Mouse (Mus musculus) liver, postnatal 0 days (tissue): ENCODE data around the gene Hhipl1. TPM values are rescaled to one million over a fixed set of nuclear protein-coding genes. Genes with fewer than 3 reads are reported as not detected.

Source experiments
- ATAC-seq: fragments of 200-750 bp; cut with Nextera tagmentation; 2 replicates; pipeline ENCODE4 v1.8.0; 2017; ENCODE audit warnings: mild to moderate bottlenecking, moderate library complexity
- DNase-seq: peaks from one replicate; pipeline ENCODE4 v3.0.0-alpha.2; 2016
- H3K27ac ChIP-seq: fragments of 300-500 bp; sonication (generic); 2 replicates; pipeline ENCODE4 v1.5.1; 2014; ENCODE audit warnings: antibody characterized with exemption, moderate library complexity, mild to moderate bottlenecking, low read depth
- H3K27me3 ChIP-seq: fragments of 300-500 bp; sonication (generic); 2 replicates; pipeline ENCODE4 v1.6.1; 2014; ENCODE audit warnings: low read length, control low read depth, mixed read lengths; ENCODE audit not compliant: insufficient read depth
- H3K36me3 ChIP-seq: fragments of 300-500 bp; sonication (generic); replicated peaks from 2 replicates; pipeline ENCODE4 v1.6.1; 2014; ENCODE audit warnings: mild to moderate bottlenecking, control low read depth, low read length, moderate library complexity, mixed read lengths; ENCODE audit not compliant: insufficient read depth
- H3K4me1 ChIP-seq: fragments of 300-500 bp; sonication (generic); 2 replicates; pipeline ENCODE4 v1.6.1; 2014; ENCODE audit warnings: antibody characterized with exemption, mild to moderate bottlenecking, control low read depth; ENCODE audit not compliant: insufficient read depth
- H3K4me2 ChIP-seq: fragments of 300-500 bp; sonication (generic); 2 replicates; pipeline ENCODE4 v1.6.1; 2014; ENCODE audit warnings: low read depth, mild to moderate bottlenecking, low read length, moderate library complexity, mixed read lengths
- H3K4me3 ChIP-seq: fragments of 300-500 bp; sonication (generic); 2 replicates; pipeline ENCODE4 v1.5.1; 2014; ENCODE audit warnings: low read depth, low read length
- H3K9ac ChIP-seq: fragments of 300-500 bp; sonication (generic); replicated peaks from 2 replicates; pipeline ENCODE4 v1.6.1; 2014; ENCODE audit warnings: mild to moderate bottlenecking, moderate library complexity
- H3K9me3 ChIP-seq: fragments of 300-500 bp; sonication (generic); 2 replicates; pipeline ENCODE4 v1.6.1; 2016; ENCODE audit warnings: mild to moderate bottlenecking, control low read depth, low read length, mixed read lengths
- CTCF ChIP-seq: sonication (generic); IDR thresholded peaks from 2 replicates; pipeline ENCODE4 v1.5.1; 2016; ENCODE audit warnings: antibody characterized with exemption, low read depth
- EP300 ChIP-seq: IDR thresholded peaks from 2 replicates; pipeline ENCODE4 v1.6.1; 2016; ENCODE audit warnings: antibody characterized with exemption, low read depth, mild to moderate bottlenecking
- WGBS: fragments of 180-500 bp; shearing (Covaris S2); extraction: QIAGEN DNeasy Blood & Tissue Kit; methylation state at CpG from one replicate; pipeline ENCODE4 v1.1.7; 2014; ENCODE audit not compliant: insufficient replicate concordance; 5-methylcytosine and 5-hydroxymethylcytosine counted together
- polyA plus RNA-seq: library from polyadenylated mRNA; unstranded; fragments of >200 nt; fragmentation: Nextera tagmentation; extraction: Ambion mirVana; gene quantifications from 2 replicates; pipeline ENCODE4 v1.2.1, GENCODE M21; 2015

Gene Hhipl1
- 0.02 TPM in 1 of 2 replicates, not detected in the other for polyA plus RNA-seq

GRCm38 (mm10) chr12:108305812-108306794, at the start of gene Hhipl1:
Hhipl1 (plus strand) TSS chr12:108306270.
- H3K27ac ChIP-seq = no peak within 1 kb of the TSS
- H3K36me3 ChIP-seq = no peaks in the 10 kb centered on the region
- no peaks in the 10 kb centered on the region for H3K9me3 ChIP-seq
- ATAC-seq (peak; percentile 33; the same call in 1 of the 2 replicates), DNase-seq (no peak)
- H3K4me1 ChIP-seq = peaks cover 2% of the 10 kb centered on the region; the same call in 1 of the 2 replicates
- H3K4me2 ChIP-seq = peak within 1 kb of the TSS; percentile 72
- no peak for TF ChIP-seq EP300
- TF ChIP-seq CTCF = no peak
- peak within 1 kb of the TSS; percentile 41 for H3K4me3 ChIP-seq
- WGBS = 4% methylated on average over 63 of the region's 67 CpGs
- peaks cover 33% of the 10 kb centered on the region for H3K27me3 ChIP-seq
- H3K9ac ChIP-seq = peak within 1 kb of the TSS; percentile 41; the same call in 1 of the 2 replicates

DNA sequence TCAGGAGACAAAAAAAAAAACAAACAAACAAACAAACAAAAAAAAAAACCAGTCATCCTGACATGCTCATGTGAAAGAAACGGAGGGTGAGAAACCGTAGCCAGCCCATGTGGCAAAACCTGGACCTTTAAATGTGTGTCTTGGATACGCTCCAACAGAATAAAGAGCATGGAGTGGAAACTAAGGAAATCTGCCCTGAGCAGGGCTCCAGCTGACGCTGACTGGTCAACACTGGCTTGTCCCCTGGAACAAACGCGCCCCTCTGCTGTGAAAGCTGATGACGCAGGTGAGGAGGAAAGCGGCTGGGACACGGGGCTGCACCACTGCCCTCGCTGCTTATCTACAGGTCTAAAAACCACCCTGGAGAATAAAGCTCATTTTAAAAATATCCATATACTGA, 49.3 kb upstream of the Hhipl1 start:
- WGBS = 67% methylated on average over 10 of the region's 10 CpGs
- no peaks in the 10 kb centered on the region for H3K27me3 ChIP-seq
- TF ChIP-seq CTCF = 0 out of 2 replicates have a peak, but pooled peaks have one; percentile 4
- no peak for TF ChIP-seq EP300
- H3K4me2 ChIP-seq = peak overlapping the region; percentile 22; the same call in 1 of the 2 replicates
- H3K36me3 ChIP-seq = no peaks in the 10 kb centered on the region
- H3K9me3 ChIP-seq = no peaks in the 10 kb centered on the region
- H3K27ac ChIP-seq = 0 out of 2 replicates have a peak overlapping the region, but pooled peaks have one; percentile 51
- ATAC-seq = peak; percentile 73
- no peak overlapping the region for H3K4me3 ChIP-seq
- DNase-seq = peak; percentile 54
- no peak overlapping the region for H3K9ac ChIP-seq
- peaks cover 18% of the 10 kb centered on the region for H3K4me1 ChIP-seq

DNA sequence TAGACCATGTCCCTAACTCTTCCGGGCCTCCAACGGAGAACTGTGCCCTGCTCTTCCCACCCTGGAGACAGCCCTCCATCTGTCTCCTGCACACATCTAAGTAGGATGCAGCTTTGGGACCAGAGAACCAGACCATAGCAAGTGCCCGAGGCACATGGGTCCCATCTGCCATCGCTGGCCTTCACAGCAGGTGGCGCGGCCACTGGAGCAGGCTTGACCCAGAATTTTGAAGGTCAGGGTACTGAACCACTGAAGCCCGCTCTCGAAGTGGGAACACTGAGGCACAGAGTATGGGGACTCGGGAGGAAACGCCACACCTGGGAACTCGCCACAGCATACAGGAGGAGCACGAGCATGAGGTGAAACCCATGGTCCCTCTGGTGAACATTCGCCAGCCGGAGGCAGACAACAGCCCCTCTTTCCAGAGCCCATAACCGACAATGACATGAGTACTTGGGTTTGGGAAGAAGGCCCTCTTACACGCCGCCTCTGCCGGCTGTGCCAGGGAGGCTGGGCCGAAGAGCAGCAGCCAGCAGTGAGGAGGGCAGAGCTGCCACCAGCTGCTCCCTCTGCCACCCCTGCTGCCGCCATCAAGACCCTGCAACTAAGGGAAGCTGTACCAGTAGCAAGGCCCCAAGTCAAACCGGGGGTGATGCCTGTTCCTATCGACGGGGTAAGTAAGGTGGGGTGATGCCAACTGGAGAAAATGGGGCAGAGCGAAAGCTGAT, 46.6 kb upstream of the Hhipl1 start:
- DNase-seq (no peak), ATAC-seq (no peak)
- 79% methylated on average over 24 of the region's 24 CpGs for WGBS
- peaks cover 14% of the 10 kb centered on the region for H3K4me1 ChIP-seq
- no peaks in the 10 kb centered on the region for H3K36me3 ChIP-seq
- no peak for TF ChIP-seq EP300
- TF ChIP-seq CTCF = no peak
- H3K4me3 ChIP-seq = no peak overlapping the region
- H3K27ac ChIP-seq = no peak overlapping the region
- H3K9ac ChIP-seq = no peak overlapping the region
- H3K9me3 ChIP-seq = no peaks in the 10 kb centered on the region
- H3K27me3 ChIP-seq = no peaks in the 10 kb centered on the region
- H3K4me2 ChIP-seq = no peak overlapping the region

- Histone ChIP-seq H3K9me3 (no peaks in the 10 kb centered on the region), H3K27ac (no peak overlapping the region), H3K4me3 (no peak overlapping the region), H3K4me1 (peaks cover 17% of the 10 kb centered on the region), H3K9ac (no peak overlapping the region), H3K36me3 (no peaks in the 10 kb centered on the region), H3K4me2 (no peak overlapping the region), H3K27me3 (no peaks in the 10 kb centered on the region)
- no peak for TF ChIP-seq CTCF
- TF ChIP-seq EP300 = no peak
- DNase-seq (no peak), ATAC-seq (no peak)
- WGBS = 83% methylated on average over 12 of the region's 12 CpGs
Measured at GRCm38 (mm10) chr12:108260950-108261349, 45.1 kb upstream of the Hhipl1 start.

DNA sequence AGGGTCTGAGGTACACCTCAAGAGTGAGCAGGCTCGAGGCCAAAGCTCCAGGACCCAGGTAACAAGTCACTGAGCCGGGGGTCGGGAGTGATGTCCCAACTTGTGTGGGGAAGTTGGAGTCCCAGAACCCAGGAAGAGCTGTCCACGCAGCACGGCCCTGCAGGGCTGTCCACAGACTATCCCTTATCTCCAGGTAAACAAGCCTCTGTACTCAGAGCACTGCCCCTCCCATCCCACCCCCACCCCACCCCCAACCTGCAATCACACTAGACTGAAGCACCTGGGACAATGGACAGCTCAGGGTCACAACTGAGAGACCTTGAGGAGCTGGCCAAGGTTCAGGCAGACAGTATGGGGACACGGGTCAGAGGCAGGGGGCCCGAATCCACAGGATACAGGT, 41.2 kb upstream of the Hhipl1 start:
- Histone ChIP-seq H3K27me3 (no peaks in the 10 kb centered on the region), H3K4me3 (no peak overlapping the region), H3K4me1 (peaks cover 19% of the 10 kb centered on the region), H3K27ac (0 out of 2 replicates have a peak overlapping the region, but pooled peaks have one; percentile 29), H3K9me3 (no peaks in the 10 kb centered on the region), H3K36me3 (no peaks in the 10 kb centered on the region), H3K9ac (no peak overlapping the region), H3K4me2 (no peak overlapping the region)
- no peak for TF ChIP-seq CTCF
- TF ChIP-seq EP300 = no peak
- 45% methylated on average over 7 of the region's 7 CpGs for WGBS
- peak; percentile 78 for ATAC-seq
- peak; percentile 33 for DNase-seq
